Mouse (Mus musculus) heart, postnatal 0 days (tissue): ENCODE measurements around the gene Ksr2. TPM values are rescaled to one million over a fixed set of nuclear protein-coding genes. Genes with fewer than 3 reads are reported as not detected.

Experiments used
- ATAC-seq: fragments of 200-750 bp; cut with Nextera tagmentation; 2 replicates; pipeline ENCODE4 v1.8.0; 2017; ENCODE audit warnings: low read depth, moderate number of reproducible peaks, moderate library complexity; ENCODE audit not compliant: insufficient read depth
- DNase-seq: peaks from one replicate; pipeline ENCODE4 v3.0.0-alpha.2; 2016; ENCODE audit warnings: low spot score
- H3K27ac ChIP-seq: fragments of 300-500 bp; sonication (generic); 2 replicates; pipeline ENCODE4 v1.5.1; 2014; ENCODE audit warnings: low read depth, mild to moderate bottlenecking
- H3K27me3 ChIP-seq: fragments of 300-500 bp; sonication (generic); 2 replicates; pipeline ENCODE4 v1.6.1; 2014; ENCODE audit warnings: low read length, mixed read lengths; ENCODE audit not compliant: control insufficient read depth, insufficient read depth
- H3K36me3 ChIP-seq: fragments of 300-500 bp; sonication (generic); replicated peaks from 2 replicates; pipeline ENCODE4 v1.6.1; 2014; ENCODE audit warnings: low read length, mixed read lengths; ENCODE audit not compliant: control insufficient read depth, insufficient read depth
- H3K4me1 ChIP-seq: fragments of 300-500 bp; sonication (generic); 2 replicates; pipeline ENCODE4 v1.6.1; 2014; ENCODE audit warnings: antibody characterized with exemption; ENCODE audit not compliant: control insufficient read depth, insufficient read depth
- H3K4me2 ChIP-seq: fragments of 300-500 bp; sonication (generic); 2 replicates; pipeline ENCODE4 v1.6.1; 2014; ENCODE audit warnings: low read depth, mild to moderate bottlenecking, low read length, moderate library complexity
- H3K4me3 ChIP-seq: fragments of 300-500 bp; sonication (generic); 2 replicates; pipeline ENCODE4 v1.5.1; 2014; ENCODE audit warnings: low read depth, low read length
- H3K9ac ChIP-seq: fragments of 300-500 bp; sonication (generic); replicated peaks from 2 replicates; pipeline ENCODE4 v1.6.1; 2014; ENCODE audit warnings: low read depth, low read length, mixed read lengths
- H3K9me3 ChIP-seq: fragments of 300-500 bp; sonication (generic); replicated peaks from 2 replicates; pipeline ENCODE4 v1.6.1; 2016; ENCODE audit warnings: low read length; ENCODE audit not compliant: control insufficient read depth
- CTCF ChIP-seq: IDR thresholded peaks from 2 replicates; pipeline ENCODE4 v1.5.1; 2016; ENCODE audit warnings: antibody characterized with exemption, control low read depth, low read depth
- EP300 ChIP-seq: IDR thresholded peaks from 2 replicates; pipeline ENCODE4 v1.6.1; 2016; ENCODE audit warnings: antibody characterized with exemption, low read depth
- WGBS: fragments of 180-500 bp; shearing (Covaris S2); extraction: QIAGEN DNeasy Blood & Tissue Kit; methylation state at CpG from one replicate; pipeline ENCODE4 v1.1.7; 2014; 5-methylcytosine and 5-hydroxymethylcytosine counted together
- polyA plus RNA-seq: library from polyadenylated mRNA; unstranded; fragments of >200 nt; fragmentation: Nextera tagmentation; extraction: Ambion mirVana; gene quantifications from 2 replicates; pipeline ENCODE4 v1.2.1, GENCODE M21; 2015
- total RNA-seq: library from RNA; depleted of rRNA; stranded (reverse); fragments of >200 nt; gene quantifications from 2 replicates; pipeline ENCODE4 v1.2.3, GENCODE M21; 2014; ENCODE audit warnings: low replicate concordance

Gene Ksr2
- total and polyA plus RNA-seq, 2 experiments from 2014 or later = under 0.01 TPM; not detected in 1

DNA sequence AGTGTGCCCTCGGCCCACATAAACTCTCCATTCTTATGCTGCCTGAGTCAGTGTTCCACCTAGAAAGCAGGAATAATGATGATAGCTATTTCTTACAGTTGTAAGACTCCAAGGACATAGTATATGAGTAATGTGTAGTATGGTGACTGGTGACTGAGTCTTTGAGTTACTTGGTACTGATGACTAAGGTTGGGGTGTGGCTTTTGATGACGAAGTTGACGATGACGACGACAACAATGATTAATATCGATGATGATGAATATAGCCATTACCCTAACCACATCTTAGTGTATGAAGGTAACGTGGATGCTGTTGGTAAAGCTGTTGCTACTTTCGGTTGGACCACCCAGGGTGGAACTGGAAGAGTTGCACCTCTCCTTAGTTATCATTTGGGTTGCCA lies 270.7 kb downstream of the Ksr2 start:
- no peak overlapping the region for H3K9ac ChIP-seq
- H3K27ac ChIP-seq = no peak overlapping the region
- ATAC-seq = no peak
- no peaks in the 10 kb centered on the region for H3K9me3 ChIP-seq
- H3K4me2 ChIP-seq = no peak overlapping the region
- no peaks in the 10 kb centered on the region for H3K4me1 ChIP-seq
- no peak for DNase-seq
- TF ChIP-seq EP300 (no peak), CTCF (no peak)
- no peaks in the 10 kb centered on the region for H3K27me3 ChIP-seq
- 89% methylated on average over 8 of the region's 8 CpGs for WGBS
- H3K4me3 ChIP-seq = no peak overlapping the region
- no peaks in the 10 kb centered on the region for H3K36me3 ChIP-seq

DNA sequence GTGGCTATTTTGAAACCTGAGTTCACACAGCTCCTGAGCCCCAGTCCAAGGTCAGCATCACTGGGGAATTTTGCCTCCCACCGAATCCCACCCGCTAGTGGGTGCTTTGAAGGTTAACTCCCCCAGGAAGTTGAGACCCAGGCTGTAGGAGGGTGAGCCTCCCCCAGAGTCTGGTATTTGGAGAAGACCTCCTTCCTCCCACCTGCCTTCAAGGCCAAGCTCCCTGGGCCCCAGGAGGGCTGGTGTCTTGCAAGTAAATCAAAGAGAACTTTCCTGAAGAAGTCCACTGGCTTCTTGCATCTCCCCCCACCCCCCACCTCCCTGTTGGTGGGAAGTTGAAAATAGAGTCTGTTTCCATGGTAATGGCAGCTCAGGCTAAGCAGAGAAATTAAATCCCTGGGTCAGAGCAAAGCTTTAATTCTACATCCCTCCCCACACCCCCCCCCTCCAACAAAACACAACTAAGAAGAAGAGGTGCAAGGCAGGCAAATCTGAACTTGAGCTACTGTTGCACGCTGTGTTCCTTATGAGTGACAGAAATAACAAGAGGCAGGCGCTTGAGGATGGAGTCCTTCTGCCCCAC lies 274.1 kb downstream of the Ksr2 start:
- WGBS = 26% methylated on average over 4 of the region's 4 CpGs
- no peaks in the 10 kb centered on the region for H3K9me3 ChIP-seq
- no peak for DNase-seq
- H3K4me1 ChIP-seq = no peaks in the 10 kb centered on the region
- H3K4me2 ChIP-seq = no peak overlapping the region
- TF ChIP-seq EP300 (no peak), CTCF (no peak)
- no peak overlapping the region for H3K9ac ChIP-seq
- no peak for ATAC-seq
- no peaks in the 10 kb centered on the region for H3K27me3 ChIP-seq
- H3K36me3 ChIP-seq = no peaks in the 10 kb centered on the region
- H3K27ac ChIP-seq = no peak overlapping the region
- no peak overlapping the region for H3K4me3 ChIP-seq

DNA sequence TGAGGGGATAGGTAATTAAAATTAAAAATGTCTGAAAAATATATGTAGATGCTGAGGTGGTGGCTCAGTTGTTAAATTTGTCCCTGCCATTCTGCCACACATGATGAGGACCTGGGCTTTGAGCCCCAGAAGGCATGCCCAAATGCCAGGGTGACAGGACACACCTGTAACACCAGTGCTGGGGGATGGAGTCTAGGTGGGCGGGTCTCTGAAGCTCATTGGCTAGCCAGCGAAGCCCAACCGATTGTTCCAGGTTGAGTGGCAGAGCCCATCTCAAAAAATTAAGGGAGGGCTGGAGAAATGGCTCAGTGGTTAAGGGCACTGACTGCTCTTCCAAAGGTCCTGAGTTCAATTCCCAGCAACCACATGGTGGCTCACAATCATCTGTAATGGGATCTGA lies 274.9 kb downstream of the Ksr2 start:
- Histone ChIP-seq H3K9me3 (no peaks in the 10 kb centered on the region), H3K27me3 (no peaks in the 10 kb centered on the region), H3K4me2 (no peak overlapping the region), H3K4me3 (no peak overlapping the region), H3K4me1 (no peaks in the 10 kb centered on the region), H3K9ac (no peak overlapping the region), H3K27ac (no peak overlapping the region), H3K36me3 (no peaks in the 10 kb centered on the region)
- ATAC-seq = no peak
- TF ChIP-seq CTCF = no peak
- TF ChIP-seq EP300 = no peak
- DNase-seq = no peak
- 38% methylated on average over 3 of the region's 3 CpGs for WGBS

DNA sequence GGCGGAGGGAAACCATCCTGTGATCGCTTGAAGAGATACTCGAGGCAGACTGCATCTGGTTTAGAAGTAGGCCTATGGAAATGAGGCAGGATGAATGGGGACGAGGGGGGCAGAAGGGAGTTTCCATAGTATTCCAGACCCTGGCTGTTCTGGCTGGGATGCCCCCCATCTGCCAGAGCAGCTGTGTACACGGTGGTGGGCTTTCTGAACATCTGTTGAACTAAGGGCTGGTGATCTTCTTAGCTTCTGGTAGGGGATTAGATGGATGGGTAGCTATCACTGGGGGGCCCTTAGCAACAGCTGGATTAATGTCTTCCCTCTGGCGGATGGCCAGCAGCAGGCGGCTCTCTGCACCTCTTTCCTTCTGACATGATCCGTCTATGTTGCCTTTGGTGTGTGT lies 276.0 kb downstream of the Ksr2 start:
- H3K36me3 ChIP-seq = no peaks in the 10 kb centered on the region
- TF ChIP-seq EP300 = no peak
- no peak for TF ChIP-seq CTCF
- no peaks in the 10 kb centered on the region for H3K4me1 ChIP-seq
- no peak overlapping the region for H3K27ac ChIP-seq
- H3K9ac ChIP-seq = no peak overlapping the region
- H3K4me3 ChIP-seq = no peak overlapping the region
- 59% methylated on average over 8 of the region's 8 CpGs for WGBS
- H3K9me3 ChIP-seq = no peaks in the 10 kb centered on the region
- DNase-seq (no peak), ATAC-seq (no peak)
- H3K27me3 ChIP-seq = no peaks in the 10 kb centered on the region
- no peak overlapping the region for H3K4me2 ChIP-seq

DNA sequence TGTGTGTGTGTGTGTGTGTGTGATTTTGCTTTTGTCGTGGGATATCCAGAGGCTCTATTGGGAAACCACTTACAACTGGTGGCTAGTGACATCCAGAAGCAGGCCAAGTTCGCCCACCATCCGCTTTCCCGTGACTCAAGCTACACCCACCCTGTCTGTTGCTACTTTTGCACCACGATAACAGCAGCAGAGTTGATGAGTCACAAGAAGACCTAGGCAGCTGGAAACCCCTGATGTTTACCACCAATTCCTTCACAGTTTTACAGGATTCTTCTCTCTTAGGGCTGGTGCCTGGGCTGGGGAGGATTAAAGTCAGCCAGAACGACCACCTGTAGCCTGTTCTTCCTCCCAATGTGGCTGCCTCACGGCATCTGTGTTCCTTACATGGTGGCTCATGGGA lies 277.5 kb downstream of the Ksr2 start:
- no peak for DNase-seq
- H3K36me3 ChIP-seq = no peaks in the 10 kb centered on the region
- ATAC-seq = no peak
- no peak overlapping the region for H3K4me3 ChIP-seq
- H3K4me2 ChIP-seq = no peak overlapping the region
- no peaks in the 10 kb centered on the region for H3K4me1 ChIP-seq
- no peak overlapping the region for H3K27ac ChIP-seq
- 54% methylated on average over 7 of the region's 7 CpGs for WGBS
- no peak overlapping the region for H3K9ac ChIP-seq
- H3K27me3 ChIP-seq = 0 out of 2 replicates have a peak, but pooled peaks cover 5% of the 10 kb centered on the region
- H3K9me3 ChIP-seq = no peaks in the 10 kb centered on the region
- no peak for TF ChIP-seq CTCF

DNA sequence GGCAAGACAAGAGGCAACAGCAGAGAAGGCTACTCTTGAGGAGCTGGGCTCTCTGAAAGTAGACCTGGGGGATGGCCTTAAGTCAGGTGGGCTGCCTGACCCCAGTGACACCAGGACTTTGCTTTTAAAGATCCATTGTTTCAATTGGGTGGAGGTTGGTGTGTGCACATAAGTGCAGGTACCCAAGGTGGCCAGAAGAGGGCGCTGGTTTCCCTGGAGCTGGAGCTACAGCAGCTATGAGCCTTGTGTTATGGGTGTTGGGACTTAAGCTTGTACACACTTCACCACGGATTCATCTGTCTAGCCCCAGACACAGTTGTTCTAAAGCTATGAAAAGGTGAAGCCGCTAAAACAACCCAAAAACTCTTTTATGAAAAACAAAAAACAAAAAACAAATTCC lies 279.8 kb downstream of the Ksr2 start:
- ATAC-seq (no peak), DNase-seq (no peak)
- 76% methylated on average over 3 of the region's 3 CpGs for WGBS
- no peak overlapping the region for H3K4me2 ChIP-seq
- TF ChIP-seq CTCF (no peak), EP300 (no peak)
- H3K27ac ChIP-seq = no peak overlapping the region
- H3K9ac ChIP-seq = no peak overlapping the region
- H3K4me1 ChIP-seq = no peaks in the 10 kb centered on the region
- no peaks in the 10 kb centered on the region for H3K9me3 ChIP-seq
- no peaks in the 10 kb centered on the region for H3K36me3 ChIP-seq
- H3K4me3 ChIP-seq = no peak overlapping the region
- 0 out of 2 replicates have a peak, but pooled peaks cover 5% of the 10 kb centered on the region for H3K27me3 ChIP-seq
